Mouse (Mus musculus): ENCODE measurements around the gene Glyctk. TPM values are rescaled to one million over a fixed set of nuclear protein-coding genes. Genes with fewer than 3 reads are reported as not detected.

Gene Glyctk
- polyA plus RNA-seq, 1 experiment from 2014 or later, result 1.5 TPM

DNA sequence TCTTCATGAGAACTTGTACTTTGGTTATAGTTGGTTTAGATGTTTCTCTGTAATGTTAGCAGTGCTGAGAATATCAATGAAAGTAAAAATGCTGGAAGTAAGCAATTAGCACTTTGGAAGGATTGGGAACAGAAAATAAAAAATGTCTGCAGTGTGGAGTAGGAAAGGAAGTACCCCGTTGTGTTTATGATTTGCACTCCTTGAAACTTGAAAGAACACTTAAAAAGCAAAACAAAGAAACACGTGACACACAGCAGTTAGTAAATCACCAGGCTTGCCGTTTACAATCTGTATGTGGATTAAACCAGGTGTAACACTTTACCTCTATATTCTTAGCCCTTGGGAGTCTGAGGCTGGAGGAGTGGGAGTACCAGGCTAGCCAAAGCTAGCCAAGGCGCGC, 18.8 kb upstream of the Glyctk start:
- Histone ChIP-seq H3K4me1 (ENCODE audit: insufficient read depth) (peaks cover 14% of the 10 kb centered on the region), H3K27me3 (ENCODE audit: insufficient read depth, low read length) (no peaks in the 10 kb centered on the region), H3K4me3 (ENCODE audit: low read depth, low read length) (no peak overlapping the region), H3K36me3 (ENCODE audit: insufficient read depth) (peaks cover 63% of the 10 kb centered on the region), H3K9me3 (ENCODE audit: low read depth, low read length) (no peaks in the 10 kb centered on the region), H3K9ac (no peak overlapping the region), H3K27ac (ENCODE audit: low read depth) (no peak overlapping the region), H3K4me2 (no peak overlapping the region)
- no peak for DNase-seq
- no peak for ATAC-seq (ENCODE audit: insufficient read depth)
- TF ChIP-seq CTCF (IDR thresholded peaks at IDR 0.05; ENCODE audit: low read depth), result no peak
- WGBS, result 79% methylated on average over 5 of the region's 5 CpGs

DNA sequence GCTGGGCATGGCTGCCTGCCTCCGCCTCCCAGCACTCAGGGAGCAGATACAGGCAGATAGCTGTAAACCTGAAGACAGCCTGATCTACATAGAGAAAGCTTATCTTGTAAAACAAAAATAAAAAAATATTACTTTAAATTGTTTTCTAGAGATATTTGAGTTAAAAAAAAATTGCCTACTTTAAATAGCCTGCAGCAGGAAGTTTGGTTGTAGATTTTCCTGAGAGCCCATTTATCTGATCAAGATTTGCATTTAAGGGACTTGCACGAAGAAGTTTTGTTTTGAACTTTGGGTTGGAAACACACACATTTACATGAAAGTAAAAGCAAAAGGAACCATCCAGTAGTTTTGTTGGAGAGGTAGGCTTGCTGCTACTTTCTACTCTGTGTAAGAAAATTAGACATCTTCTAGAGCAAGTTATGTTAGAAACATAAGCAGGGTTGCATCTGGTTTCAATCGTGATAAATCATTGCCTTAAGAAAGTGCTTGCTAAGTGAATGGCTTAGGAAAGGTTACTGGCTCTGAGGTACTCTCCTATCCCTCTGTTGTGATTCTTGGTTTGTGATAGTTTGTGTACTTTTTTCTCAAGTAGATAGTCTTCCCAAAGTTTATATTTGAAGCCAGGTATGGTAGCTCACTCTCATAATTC, 17.7 kb upstream of the Glyctk start:
- no peak for TF ChIP-seq CTCF (IDR thresholded peaks at IDR 0.05; ENCODE audit: low read depth)
- no peak for ATAC-seq (ENCODE audit: insufficient read depth)

DNA sequence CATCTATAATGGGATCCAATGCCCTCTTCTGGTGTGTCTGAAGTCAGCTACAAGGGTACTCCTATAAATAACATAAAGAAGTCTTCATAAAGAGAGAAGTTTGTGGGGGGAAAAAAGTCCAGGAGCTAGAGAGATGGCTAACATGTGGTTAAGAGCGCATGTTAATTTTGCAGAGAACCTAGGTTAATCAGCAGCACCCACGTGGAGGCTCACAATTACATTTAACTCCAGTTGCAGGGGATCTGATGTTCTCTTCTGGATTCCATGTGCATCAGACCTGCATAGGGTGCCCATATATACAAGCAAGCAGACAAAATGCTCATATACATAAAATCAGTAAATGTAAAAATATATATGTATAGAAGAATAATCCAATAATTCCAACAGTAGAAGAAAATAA, 15.4 kb upstream of the Glyctk start:
- peak overlapping the region; percentile 90; the same call in 1 of the 2 replicates for H3K9ac ChIP-seq
- peaks cover 19% of the 10 kb centered on the region for H3K4me1 ChIP-seq (ENCODE audit: insufficient read depth)
- no peak for DNase-seq

More for the DNA sequence above, 17.7 kb upstream of the Glyctk start:
- Histone ChIP-seq H3K4me1 (ENCODE audit: insufficient read depth) (peaks cover 14% of the 10 kb centered on the region), H3K27ac (ENCODE audit: low read depth) (no peak overlapping the region), H3K27me3 (ENCODE audit: insufficient read depth, low read length) (no peaks in the 10 kb centered on the region), H3K4me2 (no peak overlapping the region), H3K9me3 (ENCODE audit: low read depth, low read length) (no peaks in the 10 kb centered on the region), H3K9ac (no peak overlapping the region), H3K4me3 (ENCODE audit: low read depth, low read length) (no peak overlapping the region), H3K36me3 (ENCODE audit: insufficient read depth) (peaks cover 52% of the 10 kb centered on the region)
- DNase-seq, result no peak
- WGBS, result 70% methylated on average over 3 of the region's 3 CpGs

DNA sequence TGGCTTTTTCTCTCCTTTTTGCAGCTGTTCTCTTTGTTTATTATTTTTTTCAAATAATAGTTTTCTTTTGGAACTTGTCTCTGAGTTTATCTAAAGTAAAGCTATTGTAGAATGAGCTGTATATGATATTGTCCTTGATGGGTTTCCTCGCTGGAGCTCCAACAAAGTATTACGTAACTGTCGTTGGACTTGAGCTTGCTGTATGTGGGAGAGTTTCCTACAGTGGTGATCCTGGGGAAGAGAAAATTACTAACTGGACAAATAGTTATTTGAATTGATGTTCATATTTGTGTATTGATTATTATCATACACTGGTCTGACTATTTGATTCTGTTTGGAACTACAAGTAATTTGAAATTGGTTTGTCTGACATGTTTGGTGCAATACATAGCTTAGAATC, 14.6 kb upstream of the Glyctk start:
- peaks cover 19% of the 10 kb centered on the region for H3K4me1 ChIP-seq (ENCODE audit: insufficient read depth)
- WGBS, result 2% methylated on average over 3 of the region's 3 CpGs
- peak overlapping the region; percentile 83 for H3K4me2 ChIP-seq
- H3K9me3 ChIP-seq (ENCODE audit: low read depth, low read length), result no peaks in the 10 kb centered on the region
- H3K4me3 ChIP-seq (ENCODE audit: low read depth, low read length), result peak overlapping the region; percentile 96
- peaks cover 21% of the 10 kb centered on the region for H3K36me3 ChIP-seq (ENCODE audit: insufficient read depth)
- H3K9ac ChIP-seq, result peak overlapping the region; percentile 90
- no peak overlapping the region for H3K27ac ChIP-seq (ENCODE audit: low read depth)
- ATAC-seq (ENCODE audit: insufficient read depth), result no peak
- no peak for TF ChIP-seq CTCF (IDR thresholded peaks at IDR 0.05; ENCODE audit: low read depth)
- H3K27me3 ChIP-seq (ENCODE audit: insufficient read depth, low read length), result no peaks in the 10 kb centered on the region
- peak; percentile 59 for DNase-seq

More for the DNA sequence above, 15.4 kb upstream of the Glyctk start:
- Histone ChIP-seq H3K36me3 (ENCODE audit: insufficient read depth) (peaks cover 29% of the 10 kb centered on the region), H3K9me3 (ENCODE audit: low read depth, low read length) (no peaks in the 10 kb centered on the region), H3K4me2 (peak overlapping the region; percentile 83), H3K4me3 (ENCODE audit: low read depth, low read length) (peak overlapping the region; percentile 96), H3K27ac (ENCODE audit: low read depth) (no peak overlapping the region), H3K27me3 (ENCODE audit: insufficient read depth, low read length) (no peaks in the 10 kb centered on the region)
- ATAC-seq (ENCODE audit: insufficient read depth), result no peak
- no peak for TF ChIP-seq CTCF (IDR thresholded peaks at IDR 0.05; ENCODE audit: low read depth)
- WGBS, result 50% methylated on average over 2 of the region's 2 CpGs

DNA sequence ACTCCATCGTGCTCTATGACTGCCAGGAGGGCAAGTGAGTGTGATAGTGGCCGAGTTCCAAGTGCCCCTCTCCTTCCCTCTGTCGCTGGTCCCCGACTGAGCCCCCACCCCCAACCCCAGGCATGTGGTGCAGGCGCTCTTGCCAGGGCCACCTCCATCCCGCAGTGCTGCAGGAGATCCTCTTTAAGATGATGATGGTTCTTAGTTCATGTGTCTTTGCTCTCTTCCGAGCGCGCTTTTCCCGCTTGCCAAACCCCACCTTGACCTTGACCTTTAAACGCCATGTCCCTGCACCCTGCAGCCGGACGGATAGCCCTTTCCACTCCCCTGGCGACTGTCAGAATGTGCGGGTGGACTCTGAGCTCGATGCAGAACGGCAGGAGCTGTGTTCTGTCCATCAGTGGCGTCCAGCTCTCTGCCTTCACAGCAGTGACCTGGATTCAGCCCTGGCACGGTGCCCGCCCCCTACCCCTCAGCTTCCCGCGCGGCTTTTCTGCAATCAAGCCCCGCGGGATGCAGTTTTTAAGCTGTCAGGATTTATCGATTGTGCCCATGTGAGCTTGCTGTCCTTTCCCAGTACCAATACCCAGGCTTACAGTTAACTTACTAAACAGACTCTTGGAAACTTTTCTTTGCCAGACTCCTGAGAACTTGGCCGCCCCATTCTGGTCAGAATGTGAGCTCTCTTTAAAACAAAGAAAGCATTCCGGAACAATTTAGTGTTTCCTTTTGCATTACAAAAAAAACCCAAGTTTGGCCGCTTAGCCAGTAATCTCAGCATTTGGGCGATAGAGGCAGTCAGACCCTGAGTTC, 13.6 kb upstream of the Glyctk start:
- H3K9ac ChIP-seq, result peak overlapping the region; percentile 90
- ATAC-seq (ENCODE audit: insufficient read depth) (peak; percentile 62), DNase-seq (peak; percentile 80)
- no peaks in the 10 kb centered on the region for H3K27me3 ChIP-seq (ENCODE audit: insufficient read depth, low read length)
- under 1% methylated on average over 29 of the region's 30 CpGs for WGBS
- no peak for TF ChIP-seq CTCF (IDR thresholded peaks at IDR 0.05; ENCODE audit: low read depth)
- peaks cover 11% of the 10 kb centered on the region for H3K36me3 ChIP-seq (ENCODE audit: insufficient read depth)
- peak overlapping the region; percentile 83 for H3K4me2 ChIP-seq
- H3K9me3 ChIP-seq (ENCODE audit: low read depth, low read length), result no peaks in the 10 kb centered on the region
- peak overlapping the region; percentile 97 for H3K27ac ChIP-seq (ENCODE audit: low read depth)
- peak overlapping the region; percentile 96 for H3K4me3 ChIP-seq (ENCODE audit: low read depth, low read length)
- peaks cover 19% of the 10 kb centered on the region for H3K4me1 ChIP-seq (ENCODE audit: insufficient read depth)

DNA sequence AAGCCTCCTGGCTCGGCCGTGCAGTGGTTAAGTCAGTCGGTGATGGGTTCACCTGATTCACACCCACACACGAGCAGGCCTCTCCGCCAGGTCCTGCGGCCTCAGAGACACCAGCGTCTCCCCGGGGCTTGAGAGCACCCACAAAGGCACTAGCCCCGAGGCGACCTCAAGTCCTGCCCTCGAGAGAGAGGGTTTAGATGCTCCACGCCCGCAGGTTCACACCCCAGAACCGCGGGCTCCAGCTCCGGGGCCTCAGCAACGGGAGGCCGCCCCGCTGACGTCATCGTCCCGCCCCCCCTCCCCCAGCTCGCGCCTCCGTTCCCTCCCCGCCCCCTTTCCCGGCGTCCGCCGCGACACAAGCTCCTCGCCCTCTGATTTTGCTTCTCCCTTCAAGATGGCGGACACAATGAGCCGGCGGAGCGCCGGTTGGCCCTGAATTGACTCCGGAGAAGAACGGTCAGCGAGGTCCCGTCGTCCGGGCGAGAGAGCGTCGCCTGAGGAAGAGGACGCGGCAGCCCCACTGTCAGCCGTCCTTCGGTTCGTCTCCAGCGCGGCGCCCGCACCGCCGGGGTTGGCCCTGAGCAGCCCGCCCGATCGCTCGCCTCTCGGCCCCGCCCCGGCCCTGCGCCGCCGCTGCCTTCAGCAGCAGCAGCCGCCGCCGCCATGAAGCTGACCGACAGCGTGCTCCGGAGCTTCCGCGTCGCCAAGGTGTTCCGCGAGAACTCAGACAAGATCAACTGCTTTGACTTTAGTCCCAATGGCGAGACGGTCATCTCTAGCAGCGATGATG, 12.8 kb upstream of the Glyctk start, which contains the start of gene Wdr82:
Gene Wdr82 (plus strand): TSS at position 373 of the 790 bp plus-strand sequence.
- peak; percentile 92 for ATAC-seq (ENCODE audit: insufficient read depth)
- WGBS, result under 1% methylated on average over 73 of the region's 81 CpGs
- H3K9me3 ChIP-seq (ENCODE audit: low read depth, low read length), result no peaks in the 10 kb centered on the region

More for the DNA sequence above, 12.8 kb upstream of the Glyctk start, which contains the start of gene Wdr82:
- H3K27ac ChIP-seq (ENCODE audit: low read depth), result peak within 1 kb of the TSS; percentile 97
- peaks cover 19% of the 10 kb centered on the region for H3K4me1 ChIP-seq (ENCODE audit: insufficient read depth)
- H3K4me2 ChIP-seq, result peak within 1 kb of the TSS; percentile 86
- H3K27me3 ChIP-seq (ENCODE audit: insufficient read depth, low read length), result no peaks in the 10 kb centered on the region
- H3K36me3 ChIP-seq (ENCODE audit: insufficient read depth), result 0 out of 2 replicates have a peak, but pooled peaks cover 9% of the 10 kb centered on the region
- peak within 1 kb of the TSS; percentile 90 for H3K9ac ChIP-seq
- peak; percentile 91 for DNase-seq
- TF ChIP-seq CTCF (IDR thresholded peaks at IDR 0.05; ENCODE audit: low read depth), result no peak
- peak within 1 kb of the TSS; percentile 96 for H3K4me3 ChIP-seq (ENCODE audit: low read depth, low read length)
